Mouse (Mus musculus) cerebellum, postnatal 14 days (tissue): Measurements from ENCODE around the gene Dcbld1.
A peak's percentile ranks its signal among the peaks of the same experiment; 100 is the strongest.
"Not testable (repeated sequence)": the region's sequence is repeated elsewhere in the genome, so short reads cannot be mapped to it uniquely, and the experiment has no call there.

Source experiments
- DNase-seq, 2 experiments: peaks; one replicate each; pipeline ENCODE4 v3.0.0; 2021; ENCODE audit warnings: mixed read lengths in 2 of 2

The Dcbld1 gene

DNA sequence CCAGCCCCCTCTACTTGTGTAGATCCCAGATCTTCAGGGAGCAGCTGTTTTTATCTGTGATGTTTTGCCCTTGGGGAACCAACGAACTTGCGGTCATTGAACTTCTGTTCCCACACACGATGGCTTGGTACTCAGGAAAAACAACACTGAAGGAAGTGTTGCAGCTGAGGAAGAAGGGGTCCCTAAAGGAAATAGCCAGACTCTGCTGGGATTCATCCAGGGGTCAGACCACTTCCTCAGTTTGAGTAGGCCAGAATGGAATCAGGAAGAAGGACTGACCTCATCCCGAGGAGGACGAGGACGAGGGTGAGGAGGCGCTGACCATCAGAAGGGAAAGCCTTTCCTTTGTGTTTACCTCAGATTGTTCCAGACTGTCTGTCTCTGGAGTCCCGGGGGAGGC lies 75.8 kb downstream of the Dcbld1 start:
- DNase-seq, result no peak

- DNase-seq, result no peak
Observed at GRCm38 (mm10) chr10:52319506-52320286, 86.3 kb downstream of the Dcbld1 start.

DNA sequence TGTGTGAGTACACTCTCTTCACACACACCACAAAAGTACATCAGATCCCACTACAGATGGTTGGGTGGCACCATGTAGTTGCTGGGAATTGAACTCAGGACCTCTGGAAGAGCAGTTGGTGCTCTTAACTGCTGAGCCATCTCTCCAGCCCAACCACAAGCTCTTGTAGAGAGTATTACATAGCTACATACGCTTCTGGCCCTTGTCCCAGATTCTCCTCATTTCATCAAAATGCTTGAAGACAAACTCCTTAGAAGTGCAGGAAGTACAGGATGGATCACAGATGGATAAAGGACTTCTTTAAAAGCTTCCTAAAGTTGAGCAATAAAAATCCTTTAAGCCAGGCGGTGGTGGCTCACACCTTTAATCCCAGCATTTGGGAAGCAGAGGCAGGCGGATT lies 88.5 kb downstream of the Dcbld1 start:
- no peak for DNase-seq

DNA sequence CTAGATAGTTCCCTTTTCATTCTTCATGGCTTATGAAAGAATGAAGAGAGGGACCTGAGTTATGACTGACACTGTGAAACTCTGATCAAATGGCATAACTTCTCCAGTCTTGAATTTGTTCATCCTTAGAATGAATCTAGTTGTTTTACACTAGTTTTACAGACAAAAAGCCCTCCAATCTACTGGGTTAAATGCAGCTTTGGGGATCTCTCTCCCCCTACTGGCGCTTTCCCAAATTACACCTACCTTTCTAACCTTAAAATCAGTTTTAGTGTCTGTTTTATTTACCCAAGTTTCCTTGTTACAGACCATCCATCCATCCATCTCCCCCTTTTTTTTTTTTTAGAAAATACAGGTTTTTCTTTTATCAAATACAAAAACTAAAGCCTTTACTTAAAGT lies 97.6 kb downstream of the Dcbld1 start:
- DNase-seq, result peak; percentile 63 to 69

- not testable (repeated sequence) for DNase-seq
Observed at GRCm38 (mm10) chr10:52343324-52343723, 109.9 kb downstream of the Dcbld1 start.

DNA sequence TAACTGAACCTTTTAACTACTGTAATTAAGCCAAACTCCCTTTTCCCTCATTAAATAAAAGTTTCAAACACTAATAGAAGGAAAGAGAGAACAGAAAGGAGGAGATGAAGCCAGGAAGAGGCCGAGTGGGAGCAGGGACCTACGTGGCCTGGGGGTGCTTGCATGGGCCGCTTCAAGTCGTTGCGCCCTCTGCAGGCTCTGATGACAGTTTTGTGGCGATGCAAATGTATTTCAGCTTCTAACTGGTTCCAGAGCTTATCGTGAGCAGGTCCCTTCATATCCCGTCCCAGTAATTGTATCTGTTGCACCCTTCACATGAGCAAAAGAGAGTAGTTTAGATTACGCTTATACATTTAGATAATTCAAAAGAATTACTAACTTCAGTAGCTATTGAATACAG lies 119.8 kb downstream of the Dcbld1 start:
- peak in 1 of 2 experiments; percentile 22 for DNase-seq

GRCm38 (mm10) chr10:52358467-52358866 lies 125.0 kb downstream of the Dcbld1 start, which contains the start of gene Gm26741:
Gene Gm26741, plus strand, starts transcription at chr10:52358767.
- DNase-seq, result no peak

DNA sequence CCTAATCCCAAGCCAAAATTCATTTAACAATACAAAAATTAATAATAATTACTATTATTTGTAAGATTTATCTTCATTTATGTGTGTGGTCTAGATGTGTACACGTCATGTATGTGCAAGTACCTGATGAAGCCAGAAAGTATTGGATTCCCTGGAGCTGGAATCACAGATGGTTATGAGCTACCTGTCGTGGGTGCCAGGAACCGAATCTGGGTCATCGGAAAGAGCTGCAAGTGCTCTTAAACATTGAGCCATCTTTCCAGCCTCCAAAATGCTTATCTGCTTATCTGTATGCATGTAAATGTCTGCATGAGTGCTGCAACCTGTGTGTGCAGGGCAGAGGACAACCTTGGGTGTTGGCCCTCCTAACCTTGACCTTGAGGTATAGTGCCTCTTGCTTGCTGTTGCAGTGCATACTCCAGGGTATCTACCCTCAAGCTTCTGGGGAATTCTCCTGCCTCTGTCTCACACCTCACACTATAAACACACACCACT lies 126.9 kb downstream of the Dcbld1 start:
- peak; percentile 40 to 45 for DNase-seq

- DNase-seq, result no peak
Observed at GRCm38 (mm10) chr10:52360862-52361609, 127.6 kb downstream of the Dcbld1 start.

DNA sequence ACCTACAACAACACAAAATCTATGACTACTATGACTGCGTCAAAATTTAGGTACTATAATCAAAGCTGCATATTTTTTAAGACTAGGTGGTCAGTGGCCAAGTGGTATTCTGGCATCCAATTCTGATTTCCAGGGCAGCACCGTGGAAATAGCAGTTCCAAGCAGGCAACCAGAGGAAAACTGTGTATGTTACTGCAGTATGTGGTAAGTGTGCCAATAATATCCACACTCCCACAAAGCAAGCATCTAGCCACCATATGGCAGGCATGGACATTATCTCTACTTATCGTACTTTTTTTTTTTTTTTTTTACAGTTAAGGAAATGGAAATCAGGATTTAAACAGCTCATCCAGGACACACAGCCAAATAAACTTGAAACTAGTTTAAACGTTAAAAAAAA lies 135.0 kb downstream of the Dcbld1 start:
- peak in 1 of 2 experiments; percentile 37 for DNase-seq
